Mouse (Mus musculus) ZHBTc4 (cell line): Measurements from ENCODE around the gene Amz1.

Source experiments
- DNase-seq: peaks from one replicate; pipeline ENCODE4 v3.0.0-alpha.2; 2011; ENCODE audit warnings: low read depth, low spot score

The Amz1 gene

GRCm38 (mm10) chr5:140726062-140726839, 2.3 kb downstream of the Amz1 start:
- no peak for DNase-seq

DNA sequence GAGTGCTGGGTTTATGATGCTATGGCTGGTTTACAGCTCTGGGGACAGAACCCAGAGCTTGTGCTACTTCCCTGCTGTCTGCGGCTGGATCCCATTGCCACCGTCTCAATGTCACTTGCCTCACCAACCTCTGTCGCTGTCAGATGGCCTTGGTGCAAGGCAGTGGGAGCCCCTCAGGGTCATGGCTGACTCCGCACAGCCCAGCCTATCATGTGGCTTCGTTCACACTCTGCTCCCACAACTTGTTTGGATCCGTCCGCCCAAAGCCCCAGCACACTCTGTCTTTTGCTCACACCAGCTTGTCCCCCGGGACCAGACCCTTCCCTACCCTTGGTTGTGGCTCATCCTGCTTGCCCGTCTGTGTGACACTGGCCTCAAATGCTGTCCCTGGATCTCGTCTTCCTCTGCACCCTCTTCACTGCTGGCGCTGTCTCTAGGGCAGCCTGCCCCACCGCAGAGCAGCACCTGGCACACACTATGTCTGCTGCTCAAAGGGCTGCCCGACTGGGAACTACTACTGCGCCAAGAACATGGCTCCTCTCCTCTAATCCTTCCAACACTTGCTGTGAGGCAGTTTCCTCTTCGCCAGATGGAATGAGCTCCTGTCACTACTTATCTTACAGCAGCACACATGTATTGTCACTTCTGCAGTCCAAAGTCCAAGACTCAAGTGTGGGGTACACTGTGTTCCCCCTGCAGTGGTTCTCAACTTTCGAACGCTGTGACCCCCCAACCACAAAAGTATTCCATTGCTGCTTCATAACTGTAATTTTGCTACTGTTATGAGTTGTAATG, 3.2 kb downstream of the Amz1 start:
- no peak for DNase-seq

- no peak for DNase-seq
Measured at GRCm38 (mm10) chr5:140731040-140731797, 7.3 kb downstream of the Amz1 start.

GRCm38 (mm10) chr5:140732195-140732594, 8.3 kb downstream of the Amz1 start:
- peak; percentile 79 for DNase-seq

GRCm38 (mm10) chr5:140733336-140733735, 9.4 kb downstream of the Amz1 start:
- DNase-seq, result no peak

DNA sequence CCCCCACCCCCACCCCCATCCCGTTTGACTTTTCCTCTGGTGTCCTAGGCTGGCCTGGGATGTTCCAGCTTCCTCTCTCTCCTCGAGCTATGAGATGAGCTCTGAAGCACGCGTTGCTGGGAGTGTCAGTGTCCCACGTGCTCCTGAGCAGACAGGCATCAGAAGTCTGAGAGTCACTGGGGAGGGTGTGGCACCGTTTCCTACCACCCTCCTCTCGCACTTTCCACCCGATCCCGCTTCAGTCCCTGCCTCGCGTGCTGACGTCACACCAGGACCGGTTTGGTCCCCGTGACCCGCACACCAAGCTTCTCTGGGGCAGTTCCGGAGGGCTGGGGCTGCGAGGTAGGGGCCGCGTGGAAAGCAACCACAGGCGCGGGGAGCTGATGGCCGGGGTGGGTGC, 11.4 kb downstream of the Amz1 start:
- peak; percentile 82 for DNase-seq

DNA sequence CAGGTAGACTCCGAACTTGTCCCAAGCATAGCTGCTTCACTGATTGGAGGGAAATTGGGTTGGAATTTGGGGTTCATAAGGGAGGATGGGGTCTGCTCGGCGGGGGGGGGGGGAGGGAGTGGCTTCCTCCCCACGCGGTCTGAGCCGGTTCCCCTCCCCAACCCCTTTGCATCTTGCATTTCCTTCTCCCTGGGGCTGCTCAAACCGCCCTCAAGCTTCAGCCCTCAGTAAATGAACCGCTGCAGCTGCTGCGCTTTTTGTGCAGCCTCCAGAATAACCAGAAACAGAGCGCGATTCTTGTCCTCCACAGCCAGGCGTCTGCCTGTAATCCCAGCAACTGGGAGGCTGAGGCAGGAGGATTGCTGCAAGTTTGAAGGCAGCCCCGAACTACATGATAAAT, 12.2 kb downstream of the Amz1 start:
- peak; percentile 29 for DNase-seq

DNA sequence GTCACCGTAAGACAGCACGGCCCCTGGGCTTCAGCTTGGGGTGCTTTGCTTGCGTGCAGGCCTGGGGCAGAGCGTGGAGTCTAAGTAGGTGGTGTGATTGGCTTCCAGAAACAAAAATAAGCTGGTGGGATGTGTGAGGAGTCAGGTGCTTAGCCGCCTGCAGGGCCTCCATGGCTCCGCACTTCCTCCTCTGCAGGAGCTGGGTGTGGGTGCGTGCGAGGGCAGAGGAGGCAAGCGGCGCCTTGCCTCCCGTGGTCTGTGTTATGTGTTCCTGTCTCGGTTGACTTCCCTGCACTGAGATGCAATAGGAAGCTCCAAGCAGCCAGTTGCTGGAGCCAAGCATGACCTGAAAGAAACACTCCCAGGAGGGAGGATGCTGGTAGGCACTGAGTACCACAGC, 15.9 kb downstream of the Amz1 start:
- DNase-seq, result peak; percentile 50

DNA sequence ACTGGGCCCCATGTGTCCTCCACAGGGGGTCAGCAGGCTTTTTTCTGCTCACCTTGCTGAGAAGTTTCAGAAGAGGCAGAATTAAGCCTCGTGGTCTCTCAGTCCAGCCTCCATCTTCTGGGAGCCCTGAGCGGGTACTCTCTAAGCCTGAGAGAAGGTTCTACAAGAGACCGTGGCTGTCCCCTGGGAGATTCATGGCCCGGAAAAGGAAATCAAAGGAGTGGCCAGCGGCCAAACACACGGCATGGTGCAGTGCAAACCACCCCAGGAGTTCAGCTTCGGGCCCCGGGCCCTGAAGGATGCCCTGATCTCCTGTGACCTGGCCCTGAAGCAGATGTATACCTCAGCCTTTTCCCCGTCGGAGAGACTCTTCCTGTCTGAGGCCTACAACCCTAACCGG, 17.1 kb downstream of the Amz1 start:
- no peak for DNase-seq

GRCm38 (mm10) chr5:140741877-140742276, 17.9 kb downstream of the Amz1 start:
- peak; percentile 54 for DNase-seq

DNA sequence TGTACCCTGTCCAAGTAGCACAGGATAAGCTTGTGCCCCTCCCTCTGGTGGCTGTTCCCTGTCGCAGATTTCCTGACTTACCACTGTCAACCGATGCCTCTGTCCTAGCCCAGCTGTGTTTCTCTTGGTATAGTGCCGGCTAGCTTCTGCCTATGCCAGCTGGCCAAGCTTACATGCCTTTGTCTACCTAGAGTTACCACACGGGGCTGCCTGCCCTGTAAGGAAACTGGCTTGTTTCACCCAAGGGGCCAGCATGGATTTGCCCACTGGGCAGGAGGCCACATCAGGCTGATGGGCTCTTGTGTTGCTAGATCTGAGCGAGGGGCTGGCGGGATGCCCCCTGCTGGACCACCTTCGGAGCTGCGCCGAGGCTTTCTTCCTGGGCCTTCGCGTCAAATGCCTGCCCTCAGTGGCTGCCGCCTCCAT, 19.8 kb downstream of the Amz1 start:
- DNase-seq, result peak; percentile 76

GRCm38 (mm10) chr5:140748425-140748824, 24.5 kb downstream of the Amz1 start:
- no peak for DNase-seq

GRCm38 (mm10) chr5:140749062-140749875, 25.3 kb downstream of the Amz1 start:
- DNase-seq, result peak; percentile 87

DNA sequence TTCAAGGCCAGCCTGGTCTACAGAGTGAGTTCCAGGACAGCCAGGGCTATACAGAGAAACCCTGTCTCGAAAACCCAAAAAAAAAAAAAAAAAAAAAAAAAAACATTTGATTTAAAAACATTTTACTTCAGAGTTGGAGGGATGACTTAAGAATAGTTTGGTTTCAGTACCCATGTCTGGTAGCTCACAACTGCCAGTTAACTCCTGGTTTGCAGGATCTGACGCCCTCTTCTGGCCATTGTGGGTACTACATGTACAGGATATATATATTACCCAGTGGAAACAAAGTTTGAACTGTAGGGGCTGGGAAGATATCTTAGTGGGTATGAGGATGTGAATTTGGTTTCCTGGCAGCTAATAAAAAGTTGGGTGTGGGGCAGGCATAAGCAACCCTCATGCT, 27.0 kb downstream of the Amz1 start:
- DNase-seq, result peak; percentile 74

GRCm38 (mm10) chr5:140752041-140752440, 28.1 kb downstream of the Amz1 start:
- DNase-seq, result no peak

GRCm38 (mm10) chr5:140752639-140753038, 28.7 kb downstream of the Amz1 start:
- peak; percentile 68 for DNase-seq

GRCm38 (mm10) chr5:140753223-140753622, 29.3 kb downstream of the Amz1 start:
- no peak for DNase-seq

DNA sequence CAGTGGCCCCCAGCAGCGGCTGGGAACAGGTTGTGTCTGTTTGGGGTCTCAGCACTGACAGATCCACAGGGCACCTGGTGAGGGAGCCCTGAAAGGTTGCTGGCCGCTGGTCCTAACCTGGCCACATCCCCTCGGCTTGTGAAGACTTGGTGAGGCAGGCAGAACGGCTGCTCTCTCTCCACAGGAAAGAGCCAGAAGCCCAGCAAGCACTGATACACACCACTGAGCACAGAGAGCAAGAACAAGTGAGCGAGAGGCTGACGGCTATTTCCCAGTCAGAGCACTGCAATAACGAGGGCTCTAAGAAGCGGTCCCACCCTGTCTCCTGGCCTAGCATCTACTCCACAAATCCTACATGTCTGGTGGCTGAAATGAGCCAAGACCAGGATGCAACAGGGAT, 34.9 kb downstream of the Amz1 start:
- no peak for DNase-seq

GRCm38 (mm10) chr5:140762540-140762939, 38.6 kb downstream of the Amz1 start:
- no peak for DNase-seq

DNA sequence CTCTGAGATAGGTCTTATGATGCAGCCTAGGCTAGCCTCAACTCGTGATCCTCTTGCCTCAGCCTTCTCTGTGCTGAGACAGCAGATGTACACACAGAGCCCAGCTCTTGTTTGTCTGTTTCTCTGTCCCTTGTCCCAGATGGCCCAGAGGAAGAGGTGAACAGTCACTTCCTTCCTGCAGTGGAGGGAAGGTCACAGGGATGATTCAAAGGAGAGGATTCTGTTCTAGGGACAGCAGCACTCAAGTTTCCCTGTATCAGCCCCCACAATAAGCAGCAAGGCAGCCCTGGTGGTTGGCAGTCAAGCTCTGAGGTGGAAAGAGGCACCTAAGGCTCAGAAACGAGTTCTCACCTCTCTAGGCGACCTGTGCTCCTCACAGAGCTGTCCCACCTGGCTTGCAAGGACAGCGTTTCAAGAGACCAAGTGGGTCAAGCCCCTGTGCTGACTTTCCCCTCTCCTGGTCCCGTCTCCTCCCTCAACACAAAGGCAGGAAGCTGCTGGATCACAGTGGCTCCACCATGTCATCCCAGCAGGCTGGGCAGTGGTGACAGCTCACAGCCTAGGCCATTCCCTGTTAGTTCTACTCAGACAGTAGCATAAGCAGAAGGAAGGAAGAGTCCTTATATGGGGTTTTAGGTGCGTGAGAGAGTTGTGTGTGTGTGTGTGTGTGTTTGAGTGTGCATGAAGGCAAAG, 41.1 kb downstream of the Amz1 start:
- DNase-seq, result no peak

GRCm38 (mm10) chr5:140766566-140766965, 42.6 kb downstream of the Amz1 start:
- no peak for DNase-seq
